Mouse (Mus musculus) adrenal gland, postnatal 25 days (tissue): Measurements from ENCODE around the gene Map3k4. TPM values are rescaled to one million over a fixed set of nuclear protein-coding genes. Genes with fewer than 3 reads are reported as not detected.

Source experiments
- DNase-seq: peaks from one replicate; pipeline ENCODE4 v3.0.0; 2021; ENCODE audit warnings: mixed read lengths
- long read RNA-seq: library from polyadenylated mRNA; stranded (forward); transcript quantifications from one replicate; pipeline ENCODE4 v2.0.0, GENCODE M21; 2021
- total RNA-seq: library from RNA; stranded (reverse); gene quantifications from 2 replicates; pipeline ENCODE4 v1.2.3, GENCODE M21; 2021

Gene Map3k4
- 22.2 and 33.3 TPM in 2 replicates for total RNA-seq
- long read RNA-seq, full-length matches to known transcripts: 10 of 22 reads
- long read RNA-seq, partial matches to known transcripts: 8 of 22 reads
- long read RNA-seq, other reads (novel, unspliced or antisense): 4 of 22 reads

GRCm38 (mm10) chr17:12318663-12319201, at the start of gene Map3k4:
TSS of gene Map3k4 (minus strand) at chr17:12318796.
- DNase-seq: peak; percentile 97

GRCm38 (mm10) chr17:12367373-12367930, 48.9 kb upstream of the Map3k4 start:
- peak; percentile 45 for DNase-seq

GRCm38 (mm10) chr17:12364426-12364735, 45.8 kb upstream of the Map3k4 start:
- no peak for DNase-seq

- DNase-seq: no peak
Measured at GRCm38 (mm10) chr17:12363601-12364425, 45.2 kb upstream of the Map3k4 start.

GRCm38 (mm10) chr17:12359876-12360275, 41.3 kb upstream of the Map3k4 start:
- no peak for DNase-seq

- DNase-seq: no peak
Measured at GRCm38 (mm10) chr17:12352781-12353180, 34.2 kb upstream of the Map3k4 start.

- no peak for DNase-seq
Measured at GRCm38 (mm10) chr17:12351564-12351963, 33.0 kb upstream of the Map3k4 start.

GRCm38 (mm10) chr17:12347462-12347861, 28.9 kb upstream of the Map3k4 start:
- DNase-seq: no peak

GRCm38 (mm10) chr17:12343702-12344376, 25.2 kb upstream of the Map3k4 start:
- DNase-seq: no peak

GRCm38 (mm10) chr17:12337156-12337555, 18.6 kb upstream of the Map3k4 start:
- DNase-seq: no peak

- no peak for DNase-seq
Measured at GRCm38 (mm10) chr17:12336073-12336868, 17.7 kb upstream of the Map3k4 start.

GRCm38 (mm10) chr17:12335115-12335514, 16.5 kb upstream of the Map3k4 start:
- DNase-seq: no peak

GRCm38 (mm10) chr17:12327847-12328518, 9.4 kb upstream of the Map3k4 start:
- DNase-seq: peak; percentile 80

- DNase-seq: no peak
Measured at GRCm38 (mm10) chr17:12319786-12320185, 1.2 kb upstream of the Map3k4 start.

- no peak for DNase-seq
Measured at GRCm38 (mm10) chr17:12317954-12318651, 493 bp downstream of the Map3k4 start.

GRCm38 (mm10) chr17:12317607-12317953, 1.0 kb downstream of the Map3k4 start:
- no peak for DNase-seq

GRCm38 (mm10) chr17:12316251-12316650, 2.3 kb downstream of the Map3k4 start:
- no peak for DNase-seq

- DNase-seq: no peak
Measured at GRCm38 (mm10) chr17:12312248-12312647, 6.3 kb downstream of the Map3k4 start.

- DNase-seq: no peak
Measured at GRCm38 (mm10) chr17:12309493-12309892, 9.1 kb downstream of the Map3k4 start.

GRCm38 (mm10) chr17:12309059-12309458, 9.5 kb downstream of the Map3k4 start:
- DNase-seq: no peak
